8 mouse cellular contexts compared by ENCODE assay signal in genomic region chr9:69290881-69291450, GRCm38 (mm10).
A peak's percentile ranks its signal among the peaks of the same experiment; 100 is the strongest.
DNase-seq lines count a peak whose midpoint lies in the region; ATAC-seq and TF ChIP-seq lines count a peak whose summit lies in the region.

No protein-coding gene starts in this region.

- DNase-seq in cerebellum, adult 11 months, result peak; percentile 45
- peak; percentile 55 for DNase-seq in adrenal gland, postnatal 25 days
- DNase-seq in liver, adult 2 months (ENCODE audit: extremely low read depth, low read depth, low spot score), result peak; percentile 93
- peak; percentile 49 for DNase-seq in yolk sac, embryonic 10.5 days (ENCODE audit: low spot score)

- H3K79me2 ChIP-seq in liver, adult 2 months (ENCODE audit: control insufficient read depth, insufficient read depth, low read length), result peaks cover 28% of the 10 kb centered on the region
- H3K79me2 ChIP-seq in myocyte (ENCODE audit: control insufficient read depth, insufficient read depth), result no peaks in the 10 kb centered on the region

- H3K27ac ChIP-seq in embryonic fibroblast, embryonic 13.5 days (ENCODE audit: insufficient read depth, low read length), result no peak overlapping the region
- peak overlapping the region; percentile 69 for H3K27ac ChIP-seq in hindbrain, embryonic 15.5 days (replicated peaks)
- H3K27ac ChIP-seq in liver, adult 2 months (replicated peaks; ENCODE audit: insufficient read depth, low read depth, low read length), result peak overlapping the region; percentile 93

- TF ChIP-seq CTCF in embryonic fibroblast, embryonic 13.5 days (IDR thresholded peaks at IDR 0.05; ENCODE audit: borderline replicate concordance, insufficient read depth, low read length), result no peak
- no peak for TF ChIP-seq CTCF in liver, adult 2 months (IDR thresholded peaks at IDR 0.05; ENCODE audit: low read depth, low read length)

- 2% methylated on average over 29 of the region's 29 CpGs for WGBS in hindbrain, embryonic 15.5 days
- WGBS in liver, adult 2 months, result 2% methylated on average over 29 of the region's 29 CpGs

- H3K9ac ChIP-seq in hindbrain, embryonic 15.5 days, result peak overlapping the region; percentile 65
- H3K9ac ChIP-seq in liver, adult 2 months (ENCODE audit: low read depth, low read length), result peak overlapping the region; percentile 93

- ATAC-seq in cerebellum, adult (ENCODE audit: insufficient number of reproducible peaks, low FRiP score, low TSS enrichment), result no peak
- ATAC-seq in hindbrain, embryonic 15.5 days (ENCODE audit: low FRiP score, low read depth), result no peak

- peaks cover 7% of the 10 kb centered on the region for H3K27me3 ChIP-seq in hindbrain, embryonic 15.5 days
- H3K27me3 ChIP-seq in liver, adult 2 months (ENCODE audit: control insufficient read depth, insufficient read depth, low read length), result no peaks in the 10 kb centered on the region
- peaks cover 9% of the 10 kb centered on the region for H3K27me3 ChIP-seq in myocyte (ENCODE audit: control insufficient read depth, insufficient read depth, insufficient read length)

- peaks cover 7% of the 10 kb centered on the region; the same call in 1 of the 2 replicates for H3K4me1 ChIP-seq in embryonic fibroblast, embryonic 13.5 days (ENCODE audit: control insufficient read depth, insufficient read depth, low read length)
- H3K4me1 ChIP-seq in hindbrain, embryonic 15.5 days (replicated peaks), result peaks cover 23% of the 10 kb centered on the region
- H3K4me1 ChIP-seq in liver, adult 2 months (ENCODE audit: control insufficient read depth, insufficient read depth, low read length), result peaks cover 30% of the 10 kb centered on the region

- peak overlapping the region; percentile 47 for H3ac ChIP-seq in myocyte (ENCODE audit: control insufficient read depth, insufficient read length)

- no peaks in the 10 kb centered on the region for H3K9me3 ChIP-seq in hindbrain, embryonic 15.5 days

- H3K4me2 ChIP-seq in hindbrain, embryonic 15.5 days, result peak overlapping the region; percentile 95
- peak overlapping the region; percentile 56 for H3K4me2 ChIP-seq in myocyte (ENCODE audit: low read depth)

- peak overlapping the region; percentile 56 for H3K4me3 ChIP-seq in embryonic fibroblast, embryonic 13.5 days (ENCODE audit: insufficient read depth, low read length)
- H3K4me3 ChIP-seq in hindbrain, embryonic 15.5 days, result peak overlapping the region; percentile 72
- H3K4me3 ChIP-seq in liver, adult 2 months (ENCODE audit: insufficient read depth, low read depth, low read length), result peak overlapping the region; percentile 80
- peak overlapping the region; percentile 37 for H3K4me3 ChIP-seq in myocyte

- no peak for TF ChIP-seq POLR2A in embryonic fibroblast, embryonic 13.5 days (IDR thresholded peaks at IDR 0.05; ENCODE audit: low read depth, low read length)
- peak; percentile 63; the same call in 1 of the 2 replicates for TF ChIP-seq POLR2A in liver, adult 2 months (IDR thresholded peaks at IDR 0.05; ENCODE audit: extremely low read depth, insufficient read depth, low read length)
- TF ChIP-seq POLR2A in myocyte (IDR thresholded peaks at IDR 0.05; ENCODE audit: insufficient read length, low read depth), result no peak

- H3K36me3 ChIP-seq in hindbrain, embryonic 15.5 days, result no peaks in the 10 kb centered on the region
- no peaks in the 10 kb centered on the region for H3K36me3 ChIP-seq in liver, adult 2 months (ENCODE audit: control insufficient read depth, insufficient read depth, low read length)
- no peaks in the 10 kb centered on the region for H3K36me3 ChIP-seq in myocyte (ENCODE audit: control insufficient read depth, insufficient read depth)

TF ChIP-seq in myocyte, 11 proteins besides CTCF, POLR2A, EP300 and RAD21:
- TF ChIP-seq TCF12 (IDR thresholded peaks at IDR 0.05; ENCODE audit: insufficient read depth, poor library complexity, severe bottlenecking) (no peak), MYOG (IDR thresholded peaks at IDR 0.05; ENCODE audit: control insufficient read depth in 1 of 3, insufficient read depth in 1 of 3, insufficient read length in 2 of 3, low read depth in 2 of 3) (no peak), REST (IDR thresholded peaks at IDR 0.05; ENCODE audit: insufficient read depth, insufficient read length) (no peak), CEBPB (IDR thresholded peaks at IDR 0.05; ENCODE audit: insufficient read depth, poor library complexity, severe bottlenecking) (no peak), MYOD1 (IDR thresholded peaks at IDR 0.05; ENCODE audit: control insufficient read depth in 1 of 3, insufficient read length in 2 of 3, low read depth in 2 of 3) (no peak), USF1 (IDR thresholded peaks at IDR 0.05; ENCODE audit: low read depth) (no peak), SRF (IDR thresholded peaks at IDR 0.05; ENCODE audit: control insufficient read depth, insufficient read length, low read depth) (no peak), POLR2AphosphoS2 (IDR thresholded peaks at IDR 0.05; ENCODE audit: insufficient read length, low read depth) (no peak), MAX (IDR thresholded peaks at IDR 0.05; ENCODE audit: low read depth) (no peak)
